Mouse (Mus musculus) neural tube, embryonic 12.5 days (tissue): Measurements from ENCODE around the gene Krt80. TPM values are rescaled to one million over a fixed set of nuclear protein-coding genes. Genes with fewer than 3 reads are reported as not detected.

Source experiments
- ATAC-seq: fragments of 200-750 bp; cut with Nextera tagmentation; 2 replicates; pipeline ENCODE4 v1.8.0; 2017; ENCODE audit warnings: low read depth, mild to moderate bottlenecking, moderate TSS enrichment, moderate library complexity; ENCODE audit not compliant: low FRiP score
- H3K27ac ChIP-seq: fragments of 300-500 bp; sonication (generic); 2 replicates; pipeline ENCODE4 v1.5.1; 2016
- H3K27me3 ChIP-seq: fragments of 300-500 bp; sonication (generic); replicated peaks from 2 replicates; pipeline ENCODE4 v1.6.1; 2016; ENCODE audit warnings: mild to moderate bottlenecking
- H3K36me3 ChIP-seq: fragments of 300-500 bp; sonication (generic); 2 replicates; pipeline ENCODE4 v1.6.1; 2016; ENCODE audit warnings: mild to moderate bottlenecking
- H3K4me1 ChIP-seq: fragments of 300-500 bp; sonication (generic); 2 replicates; pipeline ENCODE4 v1.6.1; 2016
- H3K4me2 ChIP-seq: fragments of 300-500 bp; sonication (generic); replicated peaks from 2 replicates; pipeline ENCODE4 v1.6.1; 2016; ENCODE audit warnings: mild to moderate bottlenecking
- H3K4me3 ChIP-seq: fragments of 300-500 bp; sonication (generic); 2 replicates; pipeline ENCODE4 v1.5.1; 2016
- H3K9ac ChIP-seq: fragments of 300-500 bp; sonication (generic); 2 replicates; pipeline ENCODE4 v1.6.1; 2016; ENCODE audit warnings: mild to moderate bottlenecking
- H3K9me3 ChIP-seq: fragments of 300-500 bp; sonication (generic); 2 replicates; pipeline ENCODE4 v1.6.1; 2016; ENCODE audit warnings: mild to moderate bottlenecking
- whole genome bisulfite sequencing: fragments of 180-500 bp; shearing (Covaris S2); methylation state at CpG from one replicate; pipeline ENCODE4 v1.1.7; 2016; 5-methylcytosine and 5-hydroxymethylcytosine counted together
- microRNA counts: library from miRNA; unstranded; fragments of <30 nt; microRNA quantifications from one replicate; lab custom pipeline; 2017
- microRNA-seq: library from miRNA; unstranded; fragments of <30 nt; microRNA quantifications from one replicate; pipeline ENCODE4, GENCODE M21; 2017
- polyA plus RNA-seq: library from polyadenylated mRNA; unstranded; fragments of >200 nt; fragmentation: Nextera tagmentation; extraction: Ambion mirVana; gene quantifications from 2 replicates; pipeline ENCODE4 v1.2.1, GENCODE M21; 2016

Krt80 gene
- polyA plus RNA-seq, 1 experiment from 2014 or later = not detected

DNA sequence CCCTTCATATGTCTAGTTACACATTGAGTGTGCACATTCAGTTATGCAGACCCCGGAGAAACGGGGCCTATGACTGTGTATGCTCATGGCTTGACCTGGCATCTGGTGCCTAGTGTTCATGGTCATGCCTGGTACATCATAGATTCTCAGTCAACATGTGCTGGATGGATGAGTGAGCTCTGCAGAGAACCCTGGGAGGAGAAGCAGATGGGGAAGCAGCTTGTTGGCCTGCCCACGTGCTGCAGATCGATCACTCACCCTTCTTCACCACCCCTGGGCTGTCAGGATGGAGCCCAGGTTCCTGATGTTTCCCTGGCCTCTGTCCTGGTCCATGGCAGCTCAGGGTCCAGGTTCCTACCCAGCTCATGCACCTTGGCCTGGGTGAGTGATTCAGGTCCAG, 63.5 kb downstream of the Krt80 start:
- H3K4me2 ChIP-seq = no peak overlapping the region
- H3K27me3 ChIP-seq = no peaks in the 10 kb centered on the region
- 89% methylated on average over 4 of the region's 4 CpGs for WGBS
- no peak overlapping the region for H3K4me3 ChIP-seq
- no peak for ATAC-seq
- no peaks in the 10 kb centered on the region for H3K4me1 ChIP-seq
- H3K27ac ChIP-seq = no peak overlapping the region
- no peaks in the 10 kb centered on the region for H3K36me3 ChIP-seq
- no peak overlapping the region for H3K9ac ChIP-seq
- H3K9me3 ChIP-seq = no peaks in the 10 kb centered on the region

DNA sequence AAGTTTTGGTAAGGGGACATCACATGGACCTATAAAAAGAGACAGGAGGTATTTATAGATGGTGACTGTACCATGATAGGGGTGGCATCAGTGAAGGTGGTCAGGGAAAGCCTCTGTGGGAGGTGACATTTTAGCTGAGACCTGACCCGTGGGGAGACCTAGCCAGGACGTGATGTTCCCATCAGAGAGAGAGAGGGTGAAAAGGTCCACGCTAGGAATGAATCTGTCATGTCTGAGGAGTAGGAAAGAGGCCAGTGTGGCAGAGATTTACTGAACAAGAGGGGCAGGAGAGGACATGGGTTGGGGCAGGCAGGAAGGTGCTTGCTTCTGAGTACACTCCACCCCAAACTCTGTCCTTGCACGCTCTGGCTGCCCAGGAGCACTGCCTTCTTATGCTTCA, 66.1 kb downstream of the Krt80 start:
- H3K36me3 ChIP-seq = no peaks in the 10 kb centered on the region
- H3K4me3 ChIP-seq = no peak overlapping the region
- 80% methylated on average over 4 of the region's 4 CpGs for WGBS
- no peak overlapping the region for H3K4me2 ChIP-seq
- H3K9ac ChIP-seq = no peak overlapping the region
- ATAC-seq = no peak
- no peaks in the 10 kb centered on the region for H3K9me3 ChIP-seq
- H3K4me1 ChIP-seq = no peaks in the 10 kb centered on the region
- no peaks in the 10 kb centered on the region for H3K27me3 ChIP-seq
- no peak overlapping the region for H3K27ac ChIP-seq

DNA sequence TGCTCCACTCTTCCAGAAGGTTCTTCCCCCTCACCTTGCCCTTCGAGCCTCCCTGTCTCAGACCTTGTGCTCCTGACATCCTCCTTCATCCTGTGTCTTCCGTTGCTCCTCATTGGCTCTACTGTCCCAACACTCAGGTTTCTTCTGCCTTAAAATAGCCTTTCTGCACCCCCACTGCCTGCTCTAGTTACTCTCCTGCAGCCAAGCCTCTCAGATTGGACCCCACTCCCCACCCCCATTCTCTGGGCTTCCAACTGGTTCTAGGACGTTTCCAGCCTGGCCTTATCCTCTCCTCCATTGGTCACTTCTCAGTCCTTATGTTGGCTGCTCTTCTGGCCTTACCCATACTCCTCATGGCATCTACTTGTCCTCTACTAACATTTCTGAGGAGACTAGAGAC, 67.8 kb downstream of the Krt80 start:
- Histone ChIP-seq H3K4me3 (no peak overlapping the region), H3K4me1 (peaks cover 3% of the 10 kb centered on the region; the same call in 1 of the 2 replicates), H3K36me3 (no peaks in the 10 kb centered on the region), H3K27me3 (no peaks in the 10 kb centered on the region), H3K9ac (no peak overlapping the region), H3K27ac (no peak overlapping the region), H3K9me3 (no peaks in the 10 kb centered on the region), H3K4me2 (no peak overlapping the region)
- no peak for ATAC-seq
- 77% methylated on average over 3 of the region's 3 CpGs for WGBS

DNA sequence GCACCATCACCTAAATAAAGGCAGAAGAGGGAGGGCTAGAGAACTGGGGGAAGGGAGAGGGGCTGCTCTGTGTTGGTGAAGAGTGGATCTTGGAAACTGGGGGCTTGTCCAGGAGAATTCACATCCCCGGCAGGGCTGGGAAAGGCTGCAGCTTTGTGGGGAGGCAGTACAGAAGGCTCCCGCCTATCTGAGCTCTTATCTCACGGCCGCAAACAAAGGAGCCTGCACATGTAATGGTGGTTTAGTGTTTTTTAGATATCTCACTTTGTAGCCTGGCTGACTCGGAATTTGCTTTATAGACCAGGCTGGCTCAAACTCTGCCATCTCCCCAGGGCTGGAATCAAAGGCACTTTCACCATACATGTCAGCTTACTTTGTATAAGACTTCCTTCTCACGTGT, 69.8 kb downstream of the Krt80 start:
- no peaks in the 10 kb centered on the region for H3K9me3 ChIP-seq
- no peak overlapping the region for H3K9ac ChIP-seq
- H3K27me3 ChIP-seq = no peaks in the 10 kb centered on the region
- no peak for ATAC-seq
- H3K4me3 ChIP-seq = no peak overlapping the region
- H3K4me2 ChIP-seq = no peak overlapping the region
- H3K36me3 ChIP-seq = no peaks in the 10 kb centered on the region
- H3K4me1 ChIP-seq = peaks cover 3% of the 10 kb centered on the region; the same call in 1 of the 2 replicates
- no peak overlapping the region for H3K27ac ChIP-seq
- WGBS = 78% methylated on average over 6 of the region's 6 CpGs

DNA sequence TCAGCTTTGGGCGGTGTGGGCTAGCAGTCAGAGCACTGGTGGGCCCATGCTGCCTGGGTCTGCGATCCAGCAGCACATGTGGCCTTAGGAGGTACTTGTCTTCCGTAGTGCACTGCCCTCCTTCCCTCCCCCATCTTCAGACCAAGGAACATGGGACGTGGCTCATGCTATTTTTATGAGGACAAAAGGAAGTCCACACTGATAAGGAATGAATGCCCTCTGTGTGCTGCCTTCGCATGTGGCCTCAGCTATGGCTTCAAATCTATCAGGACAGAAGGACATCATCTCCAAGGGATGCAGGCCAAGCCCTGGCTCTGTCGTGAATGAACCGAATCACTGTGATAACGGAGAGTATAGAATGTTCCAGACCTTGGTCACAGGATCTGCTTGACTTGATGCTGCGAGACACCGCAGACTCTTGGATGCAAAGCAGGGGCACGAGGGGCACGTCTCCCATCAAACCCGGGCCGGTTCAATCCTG, 70.4 kb downstream of the Krt80 start:
- peaks cover 3% of the 10 kb centered on the region; the same call in 1 of the 2 replicates for H3K4me1 ChIP-seq
- H3K4me3 ChIP-seq = no peak overlapping the region
- no peaks in the 10 kb centered on the region for H3K27me3 ChIP-seq
- H3K27ac ChIP-seq = no peak overlapping the region
- ATAC-seq = no peak
- no peak overlapping the region for H3K4me2 ChIP-seq
- no peaks in the 10 kb centered on the region for H3K36me3 ChIP-seq
- 85% methylated on average over 14 of the region's 14 CpGs for WGBS
- no peak overlapping the region for H3K9ac ChIP-seq
- no peaks in the 10 kb centered on the region for H3K9me3 ChIP-seq

DNA sequence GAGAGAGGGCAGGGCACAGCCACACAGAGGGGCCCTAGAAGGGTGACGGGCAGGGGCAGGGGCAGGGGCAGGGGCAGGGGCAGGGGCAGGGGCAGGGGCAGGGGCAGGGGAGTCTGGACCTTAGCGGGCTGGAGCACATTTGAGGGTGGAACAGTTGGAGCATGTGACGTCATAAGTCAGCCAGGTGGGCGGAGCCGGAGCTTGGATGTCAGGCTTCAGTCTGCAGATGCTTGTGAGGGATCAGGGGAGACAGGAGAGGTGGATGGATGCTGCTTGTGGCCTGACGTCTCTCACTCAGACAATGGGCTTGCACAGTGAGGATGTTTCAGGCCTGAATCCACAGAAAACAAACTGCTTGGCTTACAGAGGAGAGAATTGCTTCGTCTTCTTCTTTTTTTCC, 71.4 kb downstream of the Krt80 start:
- no peak overlapping the region for H3K27ac ChIP-seq
- H3K27me3 ChIP-seq = no peaks in the 10 kb centered on the region
- peak overlapping the region; percentile 45 for H3K4me2 ChIP-seq
- 0 out of 2 replicates have a peak overlapping the region, but pooled peaks have one; percentile 42 for H3K9ac ChIP-seq
- no peak overlapping the region for H3K4me3 ChIP-seq
- peaks cover 3% of the 10 kb centered on the region for H3K4me1 ChIP-seq
- 16% methylated on average over 6 of the region's 7 CpGs for WGBS
- H3K36me3 ChIP-seq = no peaks in the 10 kb centered on the region
- H3K9me3 ChIP-seq = no peaks in the 10 kb centered on the region
- ATAC-seq = no peak

DNA sequence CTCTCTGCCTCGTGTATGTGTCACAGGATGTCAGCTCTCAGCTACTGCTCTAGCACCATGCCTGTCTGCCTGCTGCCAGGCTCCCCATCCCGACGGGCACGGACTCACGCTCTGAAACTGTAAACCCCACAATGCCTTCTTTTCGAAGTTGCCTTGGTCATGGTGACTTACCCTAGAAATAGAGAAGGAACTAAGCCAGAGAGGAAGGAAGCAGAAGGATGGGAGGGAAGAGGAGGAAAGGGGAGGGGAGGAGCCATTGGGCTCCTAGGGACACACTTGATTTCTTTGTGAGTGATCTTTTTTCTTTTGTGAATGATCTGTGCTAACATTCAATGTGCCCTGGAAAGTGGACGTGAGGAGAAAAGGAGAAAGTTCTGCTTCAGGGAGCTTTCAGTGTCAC, 72.0 kb downstream of the Krt80 start:
- 38% methylated on average over 7 of the region's 7 CpGs for WGBS
- Histone ChIP-seq H3K9ac (no peak overlapping the region), H3K36me3 (peaks cover 2% of the 10 kb centered on the region; the same call in 1 of the 2 replicates), H3K27ac (no peak overlapping the region), H3K9me3 (no peaks in the 10 kb centered on the region), H3K4me2 (peak overlapping the region; percentile 45; the same call in 1 of the 2 replicates), H3K27me3 (no peaks in the 10 kb centered on the region), H3K4me1 (peaks cover 3% of the 10 kb centered on the region), H3K4me3 (no peak overlapping the region)
- no peak for ATAC-seq

MicroRNAs within 50 kb of the gene (microRNA counts, 519-probe panel; counts per million panel counts)
- microRNA mmu-miR-1941-3p (lab: Ali Mortazavi, UCI) = 342 counts per million, percentile 67 among the panel's probes with 10 or more counts
- 342 counts per million, percentile 67 among the panel's probes with 10 or more counts for microRNA mmu-miR-1941-5p (lab: Ali Mortazavi, UCI)

Small RNAs within 50 kb of the gene (microRNA-seq; reads per million reads assigned to microRNA genes)
- gene Mir1941 = not detected

Other genes starting within 250 kb of the Krt80 start
- 8.3 and 10.2 TPM in 2 replicates for gene Acvrl1, start 241.6 kb downstream of the Krt80 start, polyA plus RNA-seq
- 15.9 and 17.6 TPM in 2 replicates for gene Acvr1b, start 196.1 kb downstream of the Krt80 start, polyA plus RNA-seq
- gene Grasp, start 146.0 kb downstream of the Krt80 start, polyA plus RNA-seq = 9.2 and 13.8 TPM in 2 replicates
- 6.8 and 7.5 TPM in 2 replicates for gene Nr4a1, start 115.9 kb downstream of the Krt80 start, polyA plus RNA-seq
- gene Atg101, start 85.9 kb downstream of the Krt80 start, polyA plus RNA-seq = 74.0 and 80.4 TPM in 2 replicates
- gene 6030408B16Rik, start 77.0 kb downstream of the Krt80 start, polyA plus RNA-seq = 0.13 and 0.23 TPM in 2 replicates
- 4.8 and 6.4 TPM in 2 replicates for gene Krt7, start 40.9 kb upstream of the Krt80 start, polyA plus RNA-seq
- gene Krt87, start 68.6 kb upstream of the Krt80 start, polyA plus RNA-seq = 0.19 and 0.32 TPM in 2 replicates
- gene Krt88, start 77.6 kb upstream of the Krt80 start, polyA plus RNA-seq = not detected in 2 replicates
- not detected in 2 replicates for gene Krt81, start 93.6 kb upstream of the Krt80 start, polyA plus RNA-seq
- not detected in 2 replicates for gene Krt86, start 103.3 kb upstream of the Krt80 start, polyA plus RNA-seq
- gene Krt83, start 121.3 kb upstream of the Krt80 start, polyA plus RNA-seq = not detected in 2 replicates
- gene Gm49425, start 147.1 kb upstream of the Krt80 start, polyA plus RNA-seq = not detected in 2 replicates
- gene Krt84, start 162.7 kb upstream of the Krt80 start, polyA plus RNA-seq = not detected in 2 replicates
- not detected in 2 replicates for gene Krt82, start 180.5 kb upstream of the Krt80 start, polyA plus RNA-seq
- 0.28 and 0.58 TPM in 2 replicates for gene Krt90, start 192.8 kb upstream of the Krt80 start, polyA plus RNA-seq
- gene Krt75, start 203.7 kb upstream of the Krt80 start, polyA plus RNA-seq = not detected in 2 replicates